Mouse (Mus musculus) bone marrow macrophage, adult 2 months (primary cell): ENCODE data around the gene Slc25a36.

ENCODE experiments used
- CTCF ChIP-seq: IDR thresholded peaks from 2 replicates; pipeline ENCODE4 v1.5.1; 2012; ENCODE audit warnings: low read depth, mild to moderate bottlenecking, low read length, moderate library complexity
- POLR2A ChIP-seq: IDR thresholded peaks from 2 replicates; pipeline ENCODE4 v1.6.1; 2012; ENCODE audit warnings: mild to moderate bottlenecking, low read depth, low read length, borderline replicate concordance

DNA sequence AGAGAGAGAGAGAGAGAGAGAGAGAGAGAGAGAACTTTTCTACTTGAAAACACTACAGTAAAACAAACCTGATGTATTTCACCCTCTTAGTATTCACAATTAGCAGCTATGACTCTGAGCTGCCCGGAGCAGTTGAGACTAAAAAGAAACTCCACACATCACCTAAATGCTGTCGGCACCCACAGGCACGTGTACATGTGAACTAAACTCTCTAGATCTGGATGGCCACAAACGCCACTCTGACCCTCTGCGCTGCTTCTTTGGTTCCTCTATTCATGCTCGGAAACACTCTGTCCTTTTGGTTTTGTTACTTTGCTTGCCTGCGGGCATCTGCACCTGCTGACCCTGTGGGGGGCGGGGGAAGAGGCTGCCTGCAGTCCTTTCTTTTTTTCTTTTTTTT is 69.3 kb downstream of the Slc25a36 start:
- no peak for TF ChIP-seq CTCF
- no peak for TF ChIP-seq POLR2A
